Mouse (Mus musculus) heart, postnatal 10 days (tissue): ENCODE results near the gene Rlbp1. TPM values are rescaled to one million over a fixed set of nuclear protein-coding genes. Genes with fewer than 3 reads are reported as not detected.

Source experiments
- DNase-seq, 2 experiments: peaks; one replicate each; pipeline ENCODE4 v3.0.0; 2021
- intact Hi-C: fragments of 180-260 bp; cut with DNase I; formaldehyde crosslinking; loops from one replicate; pipeline ENCODE4 v1.15.1; 2025
- total RNA-seq, 2 experiments: library from RNA; stranded (reverse); gene quantifications; 2 replicates each; pipeline ENCODE4 v1.2.3; 2021

Rlbp1 gene
- not detected for total RNA-seq

DNA sequence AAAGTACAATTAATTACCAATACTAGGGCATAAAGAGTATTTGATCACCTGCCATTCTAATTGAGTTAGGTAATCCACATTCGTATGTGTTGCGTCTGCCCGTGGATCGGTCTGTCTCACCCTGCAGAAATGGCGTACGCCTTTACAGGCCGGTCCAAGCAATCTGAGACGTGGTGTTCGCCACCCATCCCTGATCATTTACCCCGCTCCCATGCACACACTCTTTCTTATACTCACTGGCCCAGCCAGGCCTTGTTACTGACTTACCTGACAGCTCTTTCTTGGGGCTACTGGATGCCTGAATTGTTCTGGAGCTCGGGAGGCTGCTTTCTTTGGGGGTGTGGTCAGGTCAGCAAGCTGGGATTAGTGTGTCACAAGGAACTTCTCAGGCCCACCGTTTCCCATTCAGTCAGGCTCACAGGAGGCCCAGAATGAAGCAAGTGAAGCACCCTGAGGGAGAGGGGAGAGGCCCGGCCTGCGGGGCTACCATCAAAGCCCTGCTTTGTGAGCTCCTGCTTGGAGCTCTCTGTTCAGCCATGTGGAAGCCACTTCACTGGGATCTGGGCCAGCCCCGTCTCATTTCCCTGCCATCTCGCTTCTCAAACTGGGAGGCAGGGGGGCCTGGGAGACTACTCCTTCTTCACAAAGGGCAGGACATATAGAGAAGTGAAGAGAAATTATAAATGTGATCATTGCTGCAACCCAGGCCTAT is at the start of gene Rlbp1:
Gene Rlbp1 (minus strand): TSS at position 627 of the 712 bp plus-strand sequence.
- no peak for DNase-seq
- intact Hi-C loops = no loop called here

DNA sequence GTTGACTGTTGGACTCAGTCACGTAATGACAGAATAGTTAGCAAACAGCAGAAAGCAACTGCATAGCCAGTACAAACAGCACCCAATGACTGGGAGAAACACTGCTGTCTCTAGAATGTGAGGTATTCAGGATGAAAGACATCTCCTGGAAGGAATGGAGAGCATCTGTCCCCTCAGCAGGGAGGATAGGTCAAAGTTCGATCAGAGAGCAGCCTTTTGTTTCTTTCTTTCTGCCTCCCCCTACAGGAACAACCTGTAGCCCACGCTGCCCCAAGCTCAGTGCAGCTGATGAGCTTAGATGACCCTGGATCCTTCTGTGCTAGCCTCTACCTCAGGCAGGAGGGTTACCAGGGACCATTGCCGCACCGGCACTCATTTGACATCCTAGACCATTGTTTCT is 41.4 kb upstream of the Rlbp1 start:
- intact Hi-C loops = no loop called here

DNA sequence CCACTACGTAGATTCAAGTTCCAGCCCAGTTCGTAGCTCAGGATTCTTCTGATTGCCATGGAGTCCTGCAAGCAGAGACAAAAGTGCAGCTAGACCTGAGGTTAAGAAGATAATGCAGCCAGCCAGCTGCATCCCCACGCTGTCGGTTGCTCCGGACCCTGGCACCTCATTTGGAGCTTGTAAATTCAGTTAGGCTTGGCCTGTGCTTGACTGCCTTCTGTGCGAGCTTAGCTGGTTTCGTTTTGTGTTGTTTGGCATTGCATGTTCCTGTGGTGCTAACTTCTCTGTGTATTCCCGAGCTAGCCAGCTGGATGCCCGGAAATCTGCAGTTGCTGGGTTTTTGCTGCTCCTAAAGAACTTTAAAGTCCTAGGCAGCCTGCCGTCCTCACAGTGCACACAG is 39.0 kb upstream of the Rlbp1 start:
- intact Hi-C loops = no loop called here
- no peak for DNase-seq

More for the DNA sequence above, 41.4 kb upstream of the Rlbp1 start:
- no peak for DNase-seq

DNA sequence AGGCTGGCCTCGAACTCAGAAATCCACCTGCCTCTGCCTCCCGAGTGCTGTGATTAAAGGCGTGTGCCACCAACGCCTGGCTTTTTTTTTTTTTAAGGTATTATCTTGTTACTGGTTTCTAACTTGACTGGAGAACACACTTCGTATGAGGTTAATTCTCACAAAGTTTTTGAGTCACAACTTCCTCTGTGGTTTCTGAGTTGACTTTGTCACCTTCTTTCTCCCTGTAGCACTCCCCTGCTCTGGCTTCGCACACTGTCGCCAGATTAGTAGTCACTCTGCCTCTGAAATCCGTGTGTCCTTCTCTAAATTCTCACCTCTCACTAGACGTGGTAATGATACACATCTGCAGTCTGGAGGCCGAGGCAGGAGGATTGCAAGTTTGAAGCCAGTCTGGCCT is 36.0 kb upstream of the Rlbp1 start:
- DNase-seq = no peak
- intact Hi-C loops = no loop called here

DNA sequence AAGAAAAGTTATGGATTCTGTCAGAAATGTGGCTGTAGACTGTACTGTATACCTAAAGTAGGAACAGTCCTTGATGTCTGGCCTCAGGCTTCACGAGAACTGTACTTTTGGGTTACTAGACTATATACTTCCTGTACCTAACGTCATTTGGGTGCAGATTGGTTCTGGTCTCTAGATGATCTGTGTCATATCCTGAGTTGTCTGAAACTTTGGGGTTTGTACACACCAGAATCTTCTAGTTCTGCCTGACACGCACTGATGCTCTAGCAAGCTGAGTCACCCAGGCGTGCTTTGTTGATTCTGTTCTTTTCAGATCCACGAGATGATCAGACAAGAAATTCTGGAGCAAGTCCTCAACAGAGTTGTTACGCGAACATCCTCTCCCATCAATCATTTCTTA is 33.1 kb upstream of the Rlbp1 start:
- no peak for DNase-seq
- intact Hi-C loops = no loop called here

DNA sequence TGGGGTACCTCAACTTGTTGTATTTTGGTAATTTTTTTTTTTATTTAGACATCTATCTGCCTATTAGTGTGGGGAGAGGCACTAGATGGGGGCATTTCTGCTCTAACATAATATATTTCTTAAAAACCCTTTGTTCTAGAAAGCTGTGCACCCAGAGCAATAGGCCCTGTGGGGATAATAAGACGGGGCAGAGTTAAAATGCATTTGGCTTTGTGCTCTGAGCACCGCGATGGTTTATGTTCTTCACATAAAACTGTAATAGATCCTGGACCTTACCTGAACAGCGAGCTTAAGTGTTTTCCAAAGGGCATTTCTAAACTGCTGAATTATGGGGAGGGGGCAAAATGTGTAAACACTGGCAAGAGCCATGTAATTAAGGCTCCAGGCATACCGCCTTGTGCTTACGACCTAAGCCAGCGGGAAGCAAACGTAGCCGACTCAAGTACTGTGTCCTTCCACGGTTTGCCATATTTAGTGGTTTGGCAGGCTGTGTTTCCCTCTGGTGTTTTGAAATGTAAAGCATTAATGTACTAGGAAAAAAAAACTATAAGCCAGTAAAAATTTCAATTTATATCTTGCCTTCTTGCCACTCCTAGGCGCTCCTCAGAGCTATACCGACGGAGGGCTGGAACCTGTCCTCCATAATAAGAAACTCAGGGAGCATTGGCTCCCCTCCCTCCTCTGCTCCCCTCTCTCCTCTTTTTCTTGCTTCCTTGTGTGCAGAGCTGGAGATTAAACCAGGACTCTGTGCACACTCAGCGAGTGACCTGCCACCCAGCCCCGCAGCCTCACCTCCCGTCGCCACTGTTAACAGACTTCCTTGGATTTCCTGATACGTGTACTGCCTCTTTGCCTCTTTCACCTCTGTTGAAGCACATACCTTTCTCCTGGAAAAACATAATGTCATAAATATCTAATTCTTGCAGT is 27.9 kb upstream of the Rlbp1 start:
- intact Hi-C loops = no loop called here
- DNase-seq = no peak

DNA sequence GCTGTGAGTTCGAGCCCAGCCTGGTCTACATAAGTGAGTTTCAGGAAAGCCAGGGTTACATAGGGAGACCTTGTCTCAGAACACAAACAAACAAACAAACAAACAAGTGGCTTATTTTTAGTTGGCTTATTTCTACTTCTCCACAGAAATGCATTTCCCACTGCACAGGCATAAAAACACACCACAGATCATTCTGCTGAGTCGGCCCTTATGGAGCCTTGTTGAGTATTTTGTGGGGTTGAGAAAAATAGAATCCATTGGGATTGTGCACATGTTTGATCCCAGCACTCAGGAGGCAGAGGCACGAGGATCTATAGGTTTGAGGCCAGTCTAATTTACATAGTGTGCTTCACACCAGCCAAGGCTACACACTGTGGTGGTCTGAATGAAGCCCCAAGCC is 13.4 kb upstream of the Rlbp1 start:
- intact Hi-C loops = no loop called here

DNA sequence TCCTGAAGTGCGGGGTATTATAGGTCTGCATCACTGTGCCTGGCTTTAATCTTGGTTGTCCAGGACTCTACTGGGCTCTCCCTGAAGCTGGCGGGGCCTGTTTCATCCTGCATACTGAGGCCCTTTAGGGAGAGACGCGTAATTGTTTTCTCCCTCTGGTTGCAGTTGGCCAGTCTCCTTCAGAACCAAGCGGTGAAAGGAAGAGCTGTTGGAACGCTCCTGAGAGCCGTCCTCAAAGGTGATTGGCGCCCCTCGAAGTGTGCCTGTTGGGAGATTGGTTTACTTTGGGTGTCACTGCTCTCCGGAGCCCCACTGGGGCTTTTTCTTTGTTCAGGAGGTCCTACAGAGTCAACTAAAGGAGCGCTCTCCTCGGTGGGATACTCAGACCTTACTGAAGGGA is 12.1 kb upstream of the Rlbp1 start:
- intact Hi-C loops = no loop called here

More for the DNA sequence above, 13.4 kb upstream of the Rlbp1 start:
- DNase-seq = no peak

DNA sequence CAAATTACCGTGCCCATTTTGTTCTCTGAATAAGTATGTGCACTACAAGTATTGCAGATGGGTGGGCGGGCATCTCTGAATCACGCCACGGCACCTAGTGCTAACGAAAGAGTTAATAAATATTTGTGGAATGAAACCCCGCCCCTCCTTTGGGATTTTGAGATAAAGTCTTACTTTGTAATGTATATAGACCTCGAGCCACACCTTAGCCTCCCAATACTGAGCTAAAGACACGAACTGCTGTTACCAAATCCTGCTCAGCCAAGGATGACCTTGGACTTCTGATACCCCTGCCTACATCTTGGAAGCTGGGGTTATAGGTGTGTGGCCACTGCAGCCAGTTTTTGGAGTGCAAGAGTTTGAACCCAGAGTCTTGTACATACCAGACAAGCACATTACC is 11.6 kb upstream of the Rlbp1 start:
- no peak for DNase-seq
- intact Hi-C loops = no loop called here

More for the DNA sequence above, 12.1 kb upstream of the Rlbp1 start:
- DNase-seq = no peak

DNA sequence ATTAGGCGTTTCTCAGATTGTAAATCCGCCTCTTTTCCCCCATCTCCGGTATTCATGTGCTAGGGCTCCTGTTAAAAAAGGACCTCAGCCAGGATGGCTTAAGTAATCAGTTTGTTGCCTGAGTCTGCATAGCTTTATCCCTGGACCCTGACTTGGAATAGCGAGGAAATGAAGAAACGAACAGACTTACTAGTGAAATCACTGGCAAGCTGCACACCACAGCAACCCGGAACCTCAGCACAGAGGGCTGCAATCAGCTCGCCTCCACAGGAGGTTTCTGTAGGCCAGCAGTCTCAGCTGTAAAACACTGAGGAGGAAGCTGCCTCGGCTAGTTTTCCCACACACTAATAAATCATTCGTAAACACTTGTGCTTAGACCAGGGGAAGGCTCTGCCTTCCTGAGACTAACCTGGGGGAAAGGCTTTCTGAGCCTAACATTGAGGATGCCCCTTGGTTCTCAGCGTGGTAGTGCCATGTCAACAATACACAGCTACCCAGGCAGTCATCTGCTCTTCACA is 10.7 kb upstream of the Rlbp1 start:
- no peak for DNase-seq
- intact Hi-C loops = no loop called here

DNA sequence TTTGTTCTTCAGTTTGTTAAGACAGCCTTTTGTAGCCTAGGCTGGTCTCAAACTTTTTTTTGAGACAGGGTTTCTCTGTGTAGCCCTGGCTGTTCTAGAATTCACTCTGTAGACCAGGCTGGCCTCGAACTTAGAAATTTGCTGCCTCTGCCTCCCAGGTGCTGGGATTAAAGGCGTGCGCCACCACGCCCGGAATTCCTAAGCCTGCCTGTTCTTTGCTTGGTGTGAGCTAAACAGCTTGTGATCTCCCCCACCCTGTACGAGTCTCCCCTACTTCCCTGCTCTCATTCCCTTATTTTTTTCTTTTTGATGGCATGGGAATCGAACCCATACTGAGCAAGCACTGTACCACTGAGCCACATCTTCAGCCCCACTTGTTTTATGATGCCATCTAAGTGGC is 8.3 kb upstream of the Rlbp1 start:
- DNase-seq = no peak
- intact Hi-C loops = no loop called here

DNA sequence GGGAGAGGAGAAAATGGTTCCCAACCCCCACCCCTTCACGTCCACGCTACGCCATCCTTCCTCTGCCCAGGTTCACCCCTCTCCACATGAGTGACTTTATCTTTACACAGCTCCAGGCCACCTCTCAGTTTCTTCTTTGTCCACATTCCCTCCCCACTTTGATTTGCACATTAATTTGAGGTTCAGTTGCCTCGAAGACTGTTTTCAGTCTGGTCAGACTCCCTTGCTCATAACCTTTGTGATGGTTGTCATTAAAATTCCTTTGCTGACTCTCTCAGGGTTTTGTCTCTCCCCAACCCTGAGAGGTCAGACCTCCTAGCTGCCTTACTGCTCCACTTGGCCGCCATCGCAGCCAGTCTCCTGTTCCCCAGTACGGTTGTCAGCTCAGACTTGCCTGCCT is 7.8 kb upstream of the Rlbp1 start:
- no peak for DNase-seq
- intact Hi-C loops = loop anchor here (5.0 kb wide), 1 partner anchor 73 kb away; the partner anchor contains the start of gene Polg

DNA sequence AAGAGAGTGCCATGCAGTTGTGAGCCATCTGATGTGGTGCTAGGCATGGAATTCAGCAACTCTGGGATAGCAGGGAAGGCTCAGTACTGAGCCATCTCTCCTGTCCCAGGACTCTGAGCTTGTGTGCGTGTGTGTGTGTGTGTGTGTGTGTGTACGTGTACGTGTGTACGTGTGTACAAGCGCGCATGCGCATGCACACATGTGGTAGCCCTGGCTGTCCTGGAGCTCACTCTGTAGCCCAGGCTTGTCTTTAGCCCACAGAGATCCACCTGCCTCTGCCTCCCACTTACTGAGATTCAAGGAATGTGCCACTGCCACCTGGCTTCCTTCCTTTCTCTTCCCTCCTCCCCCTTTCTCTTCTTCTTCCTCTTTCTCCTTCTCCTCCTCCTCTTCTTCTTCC is 7.1 kb upstream of the Rlbp1 start:
- intact Hi-C loops = loop anchor here (5.0 kb wide), 1 partner anchor 73 kb away; the partner anchor contains the start of gene Polg
- DNase-seq = no peak

DNA sequence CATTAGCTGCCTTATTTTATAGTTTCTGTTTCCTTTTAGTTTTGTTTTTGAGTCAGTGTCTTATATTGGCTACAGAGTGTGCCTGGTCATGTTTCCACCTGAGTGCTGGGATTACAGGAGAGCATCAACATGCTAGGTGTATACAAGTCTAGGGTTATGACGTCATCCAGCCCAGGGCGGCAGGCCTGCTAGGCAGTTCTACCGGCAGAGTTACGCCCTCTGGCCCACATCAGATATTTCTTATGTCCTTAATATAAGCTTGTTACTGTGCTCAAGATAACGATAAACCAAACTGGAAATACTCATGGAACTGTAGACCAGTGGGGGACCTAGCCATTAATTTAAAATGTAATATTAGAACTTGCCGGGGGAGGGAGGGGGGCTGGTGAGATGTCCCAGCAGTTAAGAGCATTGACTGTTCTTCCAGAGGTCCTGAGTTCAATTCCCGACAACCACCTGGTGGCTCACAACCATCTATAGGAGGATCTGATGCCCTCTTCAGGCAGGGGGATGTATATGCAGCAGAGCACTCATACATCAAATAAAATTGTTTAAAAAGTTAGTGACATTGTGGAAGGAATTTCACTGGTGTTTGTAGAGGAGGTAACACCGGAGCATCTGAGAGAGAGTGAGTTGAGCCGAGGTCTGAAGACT is 6.1 kb upstream of the Rlbp1 start:
- intact Hi-C loops = loop anchor here (5.0 kb wide), 1 partner anchor 74 kb away; the partner anchor contains the start of gene Polg

DNA sequence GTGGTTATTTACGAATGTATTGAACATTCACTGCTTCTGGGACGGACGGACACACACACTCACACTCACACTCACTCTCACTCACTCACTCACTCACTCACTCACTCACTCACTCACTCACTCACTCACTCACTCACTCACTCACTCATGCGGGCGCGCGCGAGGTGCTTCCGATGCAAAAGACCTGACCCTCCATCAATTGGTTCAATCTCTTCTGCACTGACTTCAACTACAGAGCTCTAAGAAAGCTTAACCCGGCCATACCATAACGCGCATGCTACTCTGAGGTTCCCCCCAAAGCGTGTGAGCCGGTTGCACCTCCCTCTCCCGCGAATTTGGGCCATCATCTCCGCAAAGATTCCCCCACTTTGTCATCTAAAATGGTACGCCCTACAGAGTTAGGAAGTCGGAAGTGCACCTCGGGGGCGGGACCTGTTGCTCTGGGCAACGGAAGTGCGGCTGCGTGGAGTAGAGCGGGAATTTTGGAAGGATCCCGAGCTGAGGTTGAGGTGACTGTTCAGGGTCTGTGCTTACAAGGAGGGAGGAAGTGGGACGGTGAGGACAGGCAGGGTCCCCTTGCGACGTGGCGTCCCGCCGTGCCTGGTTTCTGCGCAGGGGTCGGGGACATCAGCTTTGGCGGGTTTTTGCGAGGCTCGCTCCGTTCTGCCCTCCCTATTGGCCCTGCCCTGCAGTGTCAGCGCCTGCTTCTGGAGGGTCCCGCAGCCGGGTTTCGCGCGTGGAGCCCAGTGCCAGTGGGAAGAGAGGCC is 5.2 kb upstream of the Rlbp1 start, which contains the start of gene Fanci:
Gene Fanci (plus strand): TSS at position 47 of the 767 bp plus-strand sequence.
- peak; percentile 95 to 98 for DNase-seq
- intact Hi-C loops = loop anchor here (5.0 kb wide), 1 partner anchor 75 kb away; the partner anchor contains the start of gene Polg

More for the DNA sequence above, 6.1 kb upstream of the Rlbp1 start:
- DNase-seq = no peak

DNA sequence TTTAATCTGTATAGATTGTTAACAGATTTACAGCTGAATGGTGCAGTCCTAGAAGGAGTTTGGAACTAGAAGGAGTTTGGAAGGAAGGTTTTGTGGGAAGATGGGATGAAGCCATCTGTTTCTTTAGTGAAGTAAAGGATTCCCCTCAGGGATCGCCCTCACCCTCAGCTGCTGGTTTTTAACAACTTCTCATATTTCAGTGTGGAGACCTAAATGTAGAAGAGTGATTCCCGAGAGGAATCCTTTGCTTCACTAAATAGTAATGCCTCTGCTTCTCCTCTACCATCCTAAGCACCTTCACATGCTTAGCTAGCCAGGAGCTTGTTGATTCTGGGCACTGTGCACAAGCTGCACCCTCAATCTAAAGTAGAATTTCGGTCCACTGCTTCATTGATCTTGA is 4.6 kb upstream of the Rlbp1 start:
- DNase-seq = no peak
- intact Hi-C loops = loop anchor here (5.0 kb wide), 1 partner anchor 76 kb away; the partner anchor contains the start of gene Polg

DNA sequence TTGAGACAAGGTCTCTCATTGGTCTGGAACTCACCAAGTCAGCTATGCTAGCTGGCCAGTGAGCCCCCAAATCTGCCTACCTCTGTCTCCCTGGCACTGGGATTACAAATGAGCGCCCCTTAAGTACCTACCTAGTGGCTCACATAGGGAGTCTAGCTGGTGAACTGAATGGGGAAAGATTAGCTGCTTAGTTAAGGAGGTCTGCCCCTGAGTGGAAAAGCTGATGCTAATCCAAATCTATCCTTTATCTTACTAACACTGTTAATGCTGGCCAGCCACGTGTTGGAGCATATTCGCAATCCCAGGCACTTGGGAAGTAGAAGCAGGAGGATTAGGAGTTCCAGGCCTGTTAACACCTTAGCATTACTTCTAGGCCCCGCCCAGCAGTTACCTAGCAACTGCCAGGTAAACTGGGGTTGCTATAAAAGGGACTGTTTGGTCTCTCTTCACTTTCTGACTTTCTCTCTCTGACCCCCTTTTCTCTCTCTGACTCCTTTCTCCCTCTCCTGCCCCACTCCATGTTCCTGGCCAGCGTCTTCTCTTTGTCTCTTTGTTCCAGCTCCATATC is 3.4 kb upstream of the Rlbp1 start:
- intact Hi-C loops = loop anchor here (5.0 kb wide), 1 partner anchor 77 kb away; the partner anchor contains the start of gene Polg
- DNase-seq = no peak

DNA sequence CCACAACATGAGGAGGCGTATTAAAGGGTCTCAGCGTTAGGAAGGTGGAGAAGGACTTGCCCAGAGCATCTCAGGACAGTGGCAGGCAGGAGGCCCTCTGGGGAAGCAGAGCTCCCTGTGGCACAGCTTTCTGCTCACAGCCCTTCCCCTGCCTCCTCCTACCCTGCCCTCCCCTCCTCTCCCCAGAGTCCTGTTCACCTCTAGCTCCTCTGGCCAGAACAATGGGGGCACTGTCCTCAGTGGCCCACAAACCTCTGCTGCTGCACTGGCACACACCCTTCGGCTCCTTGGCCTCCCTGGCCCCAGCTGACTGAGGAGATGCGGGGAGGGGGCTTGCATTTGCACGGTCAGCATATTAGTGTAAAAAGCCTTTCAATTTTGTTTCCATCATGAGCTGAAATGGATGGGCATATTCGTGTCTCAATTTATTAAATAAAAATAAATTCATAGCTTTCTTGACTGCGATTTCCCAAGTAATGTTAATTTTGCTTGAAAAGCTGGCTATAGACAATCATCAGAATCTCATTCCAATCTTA is 1.9 kb upstream of the Rlbp1 start:
- DNase-seq = no peak
- intact Hi-C loops = no loop called here

DNA sequence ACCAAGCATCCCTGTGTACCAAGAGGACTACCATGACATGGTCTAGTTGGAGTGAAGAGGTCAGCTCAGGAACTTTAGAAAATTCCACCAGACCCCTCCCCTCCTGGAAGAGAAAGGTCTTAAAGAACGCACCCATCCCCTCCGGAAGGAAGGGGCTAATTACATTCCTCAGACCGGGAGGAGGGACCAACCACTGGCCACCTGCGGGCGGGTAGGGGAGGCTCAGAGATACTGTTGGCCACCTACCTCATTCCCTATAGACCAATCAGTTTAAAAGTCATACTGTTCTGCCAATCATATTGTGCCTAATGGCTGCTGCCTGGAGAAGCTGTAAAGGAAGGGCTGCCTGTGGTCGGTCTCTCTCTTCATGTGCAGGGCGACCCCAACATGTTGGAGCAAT is 1.1 kb upstream of the Rlbp1 start:
- DNase-seq = no peak
- intact Hi-C loops = no loop called here
